Mouse (Mus musculus): ENCODE results near the gene Prmt9. TPM values are rescaled to one million over a fixed set of nuclear protein-coding genes. Genes with fewer than 3 reads are reported as not detected.
A peak's percentile ranks its signal among the peaks of the same experiment; 100 is the strongest.

Prmt9 gene
- total and polyA plus RNA-seq, 3 experiments = 5.2 to 13.1 (median 10.2) TPM

DNA sequence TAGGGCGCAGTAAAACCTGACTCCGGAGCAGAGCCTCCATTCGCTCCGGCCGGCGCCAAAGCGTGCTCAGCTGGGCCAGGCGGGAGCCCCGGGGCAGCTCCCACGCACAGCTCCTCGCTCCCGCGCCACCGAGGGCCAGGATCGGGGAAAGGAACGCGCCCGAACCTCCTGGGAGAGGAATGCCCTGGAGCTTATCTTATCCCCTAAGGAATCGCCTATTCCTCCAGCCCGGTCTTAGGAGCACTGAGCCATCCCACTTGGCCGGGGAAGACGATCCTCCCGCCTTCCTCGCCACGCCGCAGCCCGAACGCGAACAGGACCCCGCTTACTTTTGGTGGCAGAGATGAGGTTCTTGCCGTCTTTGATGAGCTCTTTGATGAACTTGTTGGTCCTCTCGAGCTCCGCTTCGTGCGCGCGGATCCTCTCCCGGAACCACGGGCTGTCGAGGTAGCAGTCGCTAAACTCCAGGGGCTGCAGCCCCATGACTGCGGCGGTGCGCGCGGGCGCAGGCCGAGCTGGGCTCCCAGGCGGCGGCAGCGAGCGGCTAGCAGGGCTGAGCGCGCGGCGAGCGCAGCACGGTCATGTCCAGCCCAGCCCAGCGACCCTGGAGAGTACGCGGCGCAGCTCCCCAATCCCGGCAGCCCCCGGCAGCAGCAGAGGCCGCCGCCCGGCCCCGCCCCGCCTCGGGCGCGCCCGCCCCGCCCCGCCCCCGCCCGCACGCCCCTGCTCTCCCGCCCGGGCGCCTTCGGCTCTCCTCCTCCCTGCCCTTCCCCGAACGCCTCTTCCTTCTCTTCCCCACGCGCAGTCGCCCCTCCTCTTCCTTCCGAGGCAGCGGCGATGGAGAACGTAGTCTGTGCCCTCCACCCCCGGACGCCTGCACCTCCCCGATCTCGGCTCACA lies 31.6 kb upstream of the Prmt9 start, which contains the start of gene Arhgap10:
TSS of gene Arhgap10 (minus strand) at position 653 of the 900 bp plus-strand sequence.
- Histone ChIP-seq H3K27me3 (ENCODE audit: control insufficient read depth, insufficient read depth, low read length) (no peaks in the 10 kb centered on the region), H3K27ac (peak within 1 kb of the TSS; percentile 93), H3K9ac (ENCODE audit: low read depth, low read length) (peak within 1 kb of the TSS; percentile 90), H3K4me1 (ENCODE audit: control insufficient read depth, insufficient read depth, low read length) (peaks cover 4% of the 10 kb centered on the region), H3K79me2 (replicated peaks; ENCODE audit: control insufficient read depth, insufficient read depth, low read length) (0 out of 2 replicates have a peak, but pooled peaks cover 1% of the 10 kb centered on the region), H3K36me3 (ENCODE audit: control insufficient read depth, insufficient read depth, low read length) (no peaks in the 10 kb centered on the region), H3K4me3 (peak within 1 kb of the TSS; percentile 88)
- intact Hi-C loops (cut with DNase I) = loop anchor here (2.0 to 5.0 kb wide), 4 partner anchors 25 to 80 kb away; partner anchors contain the start of gene Prmt9
- TF ChIP-seq EP300 (IDR thresholded peaks at IDR 0.05; ENCODE audit: insufficient read depth, low read depth, low read length) = no peak
- TF ChIP-seq POLR2A (IDR thresholded peaks at IDR 0.05; ENCODE audit: insufficient read depth, low read depth, low read length) = peak; percentile 69
- peak; percentile 15; the same call in 1 of the 2 replicates for TF ChIP-seq CTCF (IDR thresholded peaks at IDR 0.05)
- DNase-seq = peak; percentile 88 to 92
- WGBS = under 1% methylated on average over 67 of the region's 95 CpGs

DNA sequence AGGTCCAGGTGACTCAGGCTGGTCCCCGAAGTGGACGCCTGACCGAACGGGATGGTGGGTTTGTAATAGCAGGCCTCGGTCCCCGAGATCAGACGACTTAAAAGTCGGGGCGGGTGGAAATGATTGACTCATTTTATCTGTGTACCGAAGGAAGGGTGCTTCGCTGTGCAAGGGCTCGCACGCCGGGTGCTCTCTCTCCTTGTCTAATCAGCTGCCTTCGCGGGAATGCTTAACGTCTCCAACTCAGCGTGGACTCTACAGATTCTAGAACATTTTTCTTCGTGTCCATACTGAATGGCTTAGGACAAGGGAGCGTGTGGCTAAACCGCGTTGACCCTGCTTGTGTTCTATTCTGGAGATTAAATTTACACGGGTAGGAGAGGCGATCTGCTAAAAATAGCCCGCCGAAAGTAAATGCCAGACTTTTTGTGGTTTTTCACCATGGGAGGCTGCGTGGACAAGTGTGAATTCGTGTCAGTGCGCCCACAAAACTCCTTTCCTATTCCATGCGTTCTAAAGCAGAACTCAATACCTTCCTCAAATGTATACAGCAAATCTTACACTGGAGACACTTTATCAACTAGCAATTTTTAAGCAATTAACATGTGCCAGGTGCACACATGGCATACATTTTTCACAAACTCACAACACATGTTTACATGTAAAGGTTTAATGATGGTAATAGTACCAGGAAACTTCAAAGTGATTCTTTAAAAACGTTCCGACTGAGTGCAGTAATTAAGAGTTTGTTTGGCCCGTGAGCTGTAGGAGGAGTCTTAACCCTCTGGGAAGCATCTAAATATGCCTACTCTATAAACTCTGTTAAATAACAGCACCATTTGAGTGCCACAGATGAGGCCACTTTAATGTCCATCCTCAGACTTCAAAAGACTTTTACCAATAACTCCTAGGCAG lies 30.7 kb upstream of the Prmt9 start:
- Histone ChIP-seq H3K36me3 (ENCODE audit: control insufficient read depth, insufficient read depth, low read length) (no peaks in the 10 kb centered on the region), H3K27me3 (ENCODE audit: control insufficient read depth, insufficient read depth, low read length) (no peaks in the 10 kb centered on the region), H3K9ac (ENCODE audit: low read depth, low read length) (peak overlapping the region; percentile 52), H3K4me3 (peak overlapping the region; percentile 88), H3K4me1 (ENCODE audit: control insufficient read depth, insufficient read depth, low read length) (peaks cover 4% of the 10 kb centered on the region), H3K79me2 (replicated peaks; ENCODE audit: control insufficient read depth, insufficient read depth, low read length) (no peaks in the 10 kb centered on the region), H3K27ac (peak overlapping the region; percentile 93)
- 6% methylated on average over 33 of the region's 33 CpGs for WGBS
- DNase-seq = no peak
- TF ChIP-seq CTCF (IDR thresholded peaks at IDR 0.05) (no peak), EP300 (IDR thresholded peaks at IDR 0.05; ENCODE audit: insufficient read depth, low read depth, low read length) (no peak), POLR2A (IDR thresholded peaks at IDR 0.05; ENCODE audit: insufficient read depth, low read depth, low read length) (no peak)
- intact Hi-C loops (cut with DNase I) = loop anchor here (2.0 to 5.0 kb wide), 3 partner anchors 30 to 81 kb away; partner anchors contain the start of gene Prmt9

GRCm38 (mm10) chr8:77520601-77521000 lies 28.6 kb upstream of the Prmt9 start:
- Histone ChIP-seq H3K79me2 (replicated peaks; ENCODE audit: control insufficient read depth, insufficient read depth, low read length) (no peaks in the 10 kb centered on the region), H3K36me3 (ENCODE audit: control insufficient read depth, insufficient read depth, low read length) (no peaks in the 10 kb centered on the region), H3K4me3 (no peak overlapping the region), H3K9ac (ENCODE audit: low read depth, low read length) (no peak overlapping the region), H3K4me1 (ENCODE audit: control insufficient read depth, insufficient read depth, low read length) (peaks cover 6% of the 10 kb centered on the region), H3K27me3 (ENCODE audit: control insufficient read depth, insufficient read depth, low read length) (no peaks in the 10 kb centered on the region), H3K27ac (no peak overlapping the region)
- 98% methylated on average over 4 of the region's 4 CpGs for WGBS
- intact Hi-C loops (cut with DNase I) = no loop called here
- DNase-seq = no peak
- 0 out of 2 replicates have a peak, but pooled peaks have one; percentile 7 for TF ChIP-seq CTCF (IDR thresholded peaks at IDR 0.05)
- no peak for TF ChIP-seq POLR2A (IDR thresholded peaks at IDR 0.05; ENCODE audit: insufficient read depth, low read depth, low read length)
- TF ChIP-seq EP300 (IDR thresholded peaks at IDR 0.05; ENCODE audit: insufficient read depth, low read depth, low read length) = no peak

DNA sequence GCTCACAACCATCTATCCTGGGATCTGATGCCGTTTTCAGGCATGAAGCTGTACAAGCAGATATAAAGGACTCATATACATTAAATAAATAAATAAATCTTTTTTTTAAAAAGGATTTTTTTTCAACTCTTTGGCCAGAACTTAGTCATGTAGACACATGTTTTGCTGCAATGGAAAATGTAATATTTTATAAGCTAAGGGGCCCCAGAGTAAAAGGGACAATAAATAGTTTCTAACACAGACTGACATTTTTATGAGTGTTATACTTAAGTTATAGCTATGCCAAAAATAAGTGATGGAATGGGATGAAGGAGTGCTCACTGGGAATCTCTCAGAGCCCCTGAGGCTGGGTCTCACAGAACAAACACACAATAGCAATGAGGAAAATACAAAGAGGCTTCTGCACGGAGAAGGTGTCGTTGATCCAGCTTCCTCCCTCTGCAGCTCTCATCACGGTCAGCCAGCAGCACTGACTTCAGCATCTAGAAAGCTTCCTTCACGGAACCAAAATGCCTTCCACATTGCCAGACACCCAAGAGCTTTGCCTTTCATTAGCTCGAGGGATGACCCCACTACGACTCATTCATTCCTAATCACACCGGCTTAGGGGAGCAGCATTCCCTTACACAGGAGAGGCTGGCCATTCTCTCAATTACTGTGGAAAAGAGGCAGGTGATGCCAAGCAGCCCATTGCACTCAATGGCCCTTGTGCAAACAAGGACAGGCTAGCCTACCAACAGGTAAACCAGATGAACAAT lies 28.0 kb upstream of the Prmt9 start:
- WGBS = 80% methylated on average over 8 of the region's 8 CpGs
- Histone ChIP-seq H3K27ac (no peak overlapping the region), H3K4me1 (ENCODE audit: control insufficient read depth, insufficient read depth, low read length) (peaks cover 4% of the 10 kb centered on the region), H3K36me3 (ENCODE audit: control insufficient read depth, insufficient read depth, low read length) (no peaks in the 10 kb centered on the region), H3K27me3 (ENCODE audit: control insufficient read depth, insufficient read depth, low read length) (no peaks in the 10 kb centered on the region), H3K79me2 (replicated peaks; ENCODE audit: control insufficient read depth, insufficient read depth, low read length) (no peaks in the 10 kb centered on the region), H3K9ac (ENCODE audit: low read depth, low read length) (no peak overlapping the region), H3K4me3 (no peak overlapping the region)
- no peak for DNase-seq
- intact Hi-C loops (cut with DNase I) = no loop called here
- TF ChIP-seq POLR2A (IDR thresholded peaks at IDR 0.05; ENCODE audit: insufficient read depth, low read depth, low read length) (no peak), EP300 (IDR thresholded peaks at IDR 0.05; ENCODE audit: insufficient read depth, low read depth, low read length) (no peak), CTCF (IDR thresholded peaks at IDR 0.05) (no peak)

DNA sequence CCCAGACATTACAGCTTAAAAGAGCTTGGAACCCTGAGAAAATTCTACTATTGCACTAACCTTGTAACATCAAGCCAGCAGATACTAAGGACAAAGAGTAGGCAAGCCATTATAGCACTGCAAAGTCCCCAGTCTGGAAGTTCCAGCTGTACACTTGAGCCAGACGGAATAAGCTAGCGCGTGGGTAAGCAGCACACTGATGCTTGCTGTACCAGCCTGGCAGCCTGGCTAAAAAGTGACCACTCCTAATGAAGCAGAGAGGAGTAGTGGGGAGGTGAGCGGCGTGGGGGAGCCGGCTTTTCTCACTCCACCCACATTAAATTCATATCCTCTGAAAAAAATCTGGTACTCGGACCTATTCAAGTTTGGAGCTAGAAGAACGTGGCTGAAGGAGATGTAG lies 26.2 kb upstream of the Prmt9 start:
- no peak overlapping the region for H3K4me3 ChIP-seq
- DNase-seq = no peak
- H3K79me2 ChIP-seq (replicated peaks; ENCODE audit: control insufficient read depth, insufficient read depth, low read length) = no peaks in the 10 kb centered on the region
- no peaks in the 10 kb centered on the region for H3K27me3 ChIP-seq (ENCODE audit: control insufficient read depth, insufficient read depth, low read length)
- H3K4me1 ChIP-seq (ENCODE audit: control insufficient read depth, insufficient read depth, low read length) = peaks cover 2% of the 10 kb centered on the region
- peak overlapping the region; percentile 36; the same call in 1 of the 2 replicates for H3K9ac ChIP-seq (ENCODE audit: low read depth, low read length)
- peak overlapping the region; percentile 70; the same call in 1 of the 2 replicates for H3K27ac ChIP-seq
- no peak for TF ChIP-seq POLR2A (IDR thresholded peaks at IDR 0.05; ENCODE audit: insufficient read depth, low read depth, low read length)
- no peak for TF ChIP-seq EP300 (IDR thresholded peaks at IDR 0.05; ENCODE audit: insufficient read depth, low read depth, low read length)
- TF ChIP-seq CTCF (IDR thresholded peaks at IDR 0.05) = no peak
- no peaks in the 10 kb centered on the region for H3K36me3 ChIP-seq (ENCODE audit: control insufficient read depth, insufficient read depth, low read length)
- WGBS = 62% methylated on average over 8 of the region's 8 CpGs
- intact Hi-C loops (cut with DNase I) = no loop called here

All from heart, adult 2 months (tissue).